In the genomic region with DNA sequence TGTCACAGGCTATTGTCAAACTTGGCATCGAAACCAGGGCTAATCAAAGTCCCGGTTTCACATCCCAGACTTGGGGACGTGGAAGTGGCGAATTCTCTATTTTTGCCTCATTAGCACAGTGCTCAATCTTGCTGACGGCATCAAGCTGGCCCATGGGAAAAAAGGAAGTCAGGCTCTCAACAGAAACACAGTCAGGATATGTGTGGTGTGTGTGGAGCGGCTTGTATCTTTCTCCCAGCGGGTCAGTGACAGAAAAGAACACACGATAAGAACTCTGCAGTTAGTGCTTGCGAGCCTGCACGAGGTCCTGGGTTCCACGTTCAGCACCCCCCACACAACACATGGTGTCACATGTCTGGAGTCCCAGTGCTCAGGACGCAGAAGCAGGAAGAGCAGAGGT, we compare ENCODE assay signal across 10 mouse cellular contexts.
DNase-seq lines count a peak whose midpoint lies in the region; ATAC-seq and TF ChIP-seq lines count a peak whose summit lies in the region.
"Had no signal": no experiment of that assay in that cellular context is flagged by ENCODE, and none has a peak within 500 bp of the region (broad histone marks: within the 10 kb centered on the region; RNA-seq: fewer than 3 reads in every experiment).

No protein-coding gene starts in this region.

- TF ChIP-seq EP300 in heart, postnatal 0 days (IDR thresholded peaks at IDR 0.05; ENCODE audit: low read depth) = no peak

- peak overlapping the region; percentile 83 for H3K27ac ChIP-seq in bone marrow macrophage, adult 2 months (ENCODE audit: insufficient read depth, low read depth, low read length)
- peak overlapping the region; percentile 13; the same call in 1 of the 2 replicates for H3K27ac ChIP-seq in heart, postnatal 0 days (ENCODE audit: low read depth)
- no peak overlapping the region for H3K27ac ChIP-seq in liver, embryonic 15.5 days (replicated peaks)
- H3K27ac ChIP-seq in midbrain, postnatal 0 days (ENCODE audit: low read depth, low read length) = no peak overlapping the region
- H3K27ac ChIP-seq: limb, embryonic 13.5 days had no signal

- H3K4me1 ChIP-seq in bone marrow macrophage, adult 2 months (ENCODE audit: control insufficient read depth, insufficient read depth, low read length) = peaks cover 34% of the 10 kb centered on the region
- no peaks in the 10 kb centered on the region for H3K4me1 ChIP-seq in heart, postnatal 0 days (ENCODE audit: control insufficient read depth, insufficient read depth)
- H3K4me1 ChIP-seq in liver, embryonic 15.5 days (replicated peaks) = no peaks in the 10 kb centered on the region
- H3K4me1 ChIP-seq in midbrain, postnatal 0 days (ENCODE audit: insufficient read depth, low read length) = no peaks in the 10 kb centered on the region

- intact Hi-C loops in gastrocnemius, postnatal 36 days (cut with DNase I) = no loop called here

- no peaks in the 10 kb centered on the region for H3K9me3 ChIP-seq in heart, postnatal 0 days (replicated peaks; ENCODE audit: control insufficient read depth, low read length)
- no peaks in the 10 kb centered on the region for H3K9me3 ChIP-seq in liver, embryonic 15.5 days (replicated peaks)
- no peaks in the 10 kb centered on the region for H3K9me3 ChIP-seq in midbrain, postnatal 0 days (ENCODE audit: low read length)

- H3K4me2 ChIP-seq in heart, postnatal 0 days (ENCODE audit: low read depth, low read length) = no peak overlapping the region
- H3K4me2 ChIP-seq in liver, embryonic 15.5 days = no peak overlapping the region
- H3K4me2 ChIP-seq in midbrain, postnatal 0 days (ENCODE audit: low read depth, low read length, poor library complexity, severe bottlenecking) = no peak overlapping the region
- H3K4me2 ChIP-seq: limb, embryonic 13.5 days had no signal

- peak; percentile 21 to 23 for DNase-seq in kidney, adult 8-10 months
- no peak for DNase-seq in kidney, adult 18-20 months
- peak; percentile 36 for DNase-seq in heart, postnatal 0 days (ENCODE audit: low spot score)
- no peak for DNase-seq in cerebellum, adult 9-10 months
- DNase-seq in midbrain, postnatal 0 days (ENCODE audit: low spot score) = no peak
- DNase-seq in gastrocnemius, postnatal 36 days = no peak
- DNase-seq: cerebellum, postnatal 36 days had no signal

- no peaks in the 10 kb centered on the region for H3K27me3 ChIP-seq in heart, postnatal 0 days (ENCODE audit: control insufficient read depth, insufficient read depth, low read length)
- no peaks in the 10 kb centered on the region for H3K27me3 ChIP-seq in liver, embryonic 15.5 days
- H3K27me3 ChIP-seq in midbrain, postnatal 0 days (ENCODE audit: insufficient read depth, low read length) = no peaks in the 10 kb centered on the region
- H3K27me3 ChIP-seq: limb, embryonic 13.5 days had no signal

- peak overlapping the region; percentile 12; the same call in 1 of the 2 replicates for H3K4me3 ChIP-seq in bone marrow macrophage, adult 2 months (ENCODE audit: insufficient read depth, low read length)
- no peak overlapping the region for H3K4me3 ChIP-seq in heart, postnatal 0 days (ENCODE audit: low read depth, low read length)
- H3K4me3 ChIP-seq in liver, embryonic 15.5 days (replicated peaks) = no peak overlapping the region
- no peak overlapping the region for H3K4me3 ChIP-seq in midbrain, postnatal 0 days (ENCODE audit: low read depth, low read length)
- H3K4me3 ChIP-seq: limb, embryonic 13.5 days had no signal

- H3K36me3 ChIP-seq in heart, postnatal 0 days (replicated peaks; ENCODE audit: control insufficient read depth, insufficient read depth, low read length) = peaks cover 28% of the 10 kb centered on the region
- H3K36me3 ChIP-seq in liver, embryonic 15.5 days (replicated peaks) = no peaks in the 10 kb centered on the region
- H3K36me3 ChIP-seq in midbrain, postnatal 0 days (ENCODE audit: insufficient read depth, low read length) = no peaks in the 10 kb centered on the region

- 39% methylated on average over 12 of the region's 12 CpGs for WGBS in heart, postnatal 0 days
- 10% methylated on average over 12 of the region's 12 CpGs for WGBS in liver, embryonic 15.5 days (ENCODE audit: insufficient replicate concordance)
- 73% methylated on average over 12 of the region's 12 CpGs for WGBS in midbrain, postnatal 0 days

- no peak for TF ChIP-seq CTCF in bone marrow macrophage, adult 2 months (IDR thresholded peaks at IDR 0.05; ENCODE audit: low read depth, low read length)
- no peak for TF ChIP-seq CTCF in heart, postnatal 0 days (IDR thresholded peaks at IDR 0.05; ENCODE audit: low read depth)
- no peak for TF ChIP-seq CTCF in midbrain, postnatal 0 days (IDR thresholded peaks at IDR 0.05)

- no peak for TF ChIP-seq POLR2A in bone marrow macrophage, adult 2 months (IDR thresholded peaks at IDR 0.05; ENCODE audit: borderline replicate concordance, low read depth, low read length)

- ATAC-seq in heart, postnatal 0 days (ENCODE audit: insufficient read depth, low read depth) = peak; percentile 48
- ATAC-seq in liver, embryonic 15.5 days (ENCODE audit: insufficient read depth) = peak; percentile 56
- ATAC-seq in midbrain, postnatal 0 days (ENCODE audit: low FRiP score) = no peak

- no peak overlapping the region for H3K9ac ChIP-seq in heart, postnatal 0 days (replicated peaks; ENCODE audit: low read depth, low read length)
- H3K9ac ChIP-seq in liver, embryonic 15.5 days = no peak overlapping the region
- H3K9ac ChIP-seq in midbrain, postnatal 0 days (replicated peaks; ENCODE audit: low read length, poor library complexity, severe bottlenecking) = no peak overlapping the region
- H3K9ac ChIP-seq: limb, embryonic 13.5 days had no signal

Comparison
In these comparisons a context has a peak if more than half of its experiments do, and no peak if none do; other contexts are left out.
1. DNase-seq: peak in kidney, adult 8-10 months (2 of 2) and heart, postnatal 0 days (single experiment); none in kidney, adult 18-20 months (single experiment), cerebellum, adult 9-10 months (single experiment), midbrain, postnatal 0 days (single experiment) and gastrocnemius, postnatal 36 days (0 of 2).
2. H3K27ac ChIP-seq: peak in bone marrow macrophage, adult 2 months (single experiment) and heart, postnatal 0 days (single experiment); none in liver, embryonic 15.5 days (single experiment) and midbrain, postnatal 0 days (single experiment).